In genomic region chr8:18059526-18059925, GRCm38 (mm10) we compare ENCODE assay signal across 13 mouse cellular contexts.
"Had no signal": no experiment of that assay in that cellular context is flagged by ENCODE, and none has a peak within 500 bp of the region (broad histone marks: within the 10 kb centered on the region; RNA-seq: fewer than 3 reads in every experiment).

No protein-coding gene starts in this region.

- DNase-seq: gastrocnemius, adult 2 months; gastrocnemius, postnatal 10 days; gastrocnemius, postnatal 25 days; heart, postnatal 10 days; heart, postnatal 4 days; kidney, adult 18-20 months; kidney, adult 8-10 months; kidney, postnatal 10 days; kidney, postnatal 25 days; kidney, postnatal 4 days; layer of hippocampus, adult 9-11 months; liver; liver, embryonic 13.5 days had no signal
